Mouse (Mus musculus): ENCODE results near the gene Casq2. TPM values are rescaled to one million over a fixed set of nuclear protein-coding genes. Genes with fewer than 3 reads are reported as not detected.

The Casq2 gene
- polyA plus RNA-seq (2012; rRNA removed), result 0.31 and 0.89 TPM in 2 replicates
- polyA plus RNA-seq (2014; fragmentation: Nextera tagmentation; extraction: Ambion mirVana), result 0.49 and 0.88 TPM in 2 replicates

- Histone ChIP-seq H3K4me2 (ENCODE audit: low read depth) (no peak within 1 kb of the TSS), H3K9ac (replicated peaks) (no peak within 1 kb of the TSS), H3K9me3 (ENCODE audit: control insufficient read depth, low read length) (no peaks in the 10 kb centered on the region), H3K36me3 (replicated peaks; ENCODE audit: control insufficient read depth, insufficient read depth, low read depth) (no peaks in the 10 kb centered on the region), H3K27ac (no peak within 1 kb of the TSS), H3K27me3 (ENCODE audit: control insufficient read depth, insufficient read depth, low read length) (no peaks in the 10 kb centered on the region), H3K4me3 (ENCODE audit: insufficient read depth in 1 of 2, low read depth in 2 of 2, low read length in 2 of 2) (no peak within 1 kb of the TSS), H3K4me1 (replicated peaks; ENCODE audit: control insufficient read depth in 2 of 2, insufficient read depth in 2 of 2, low read length in 1 of 2) (no peaks in the 10 kb centered on the region)
- WGBS (ENCODE audit: insufficient replicate concordance), result 50% methylated on average over 4 of the region's 4 CpGs
- ATAC-seq (ENCODE audit: insufficient read depth) (no peak), DNase-seq (ENCODE audit: low read depth in 3 of 3, low spot score in 3 of 3) (no peak)
- TF ChIP-seq EP300 (IDR thresholded peaks at IDR 0.05; ENCODE audit: low read depth) (no peak), CTCF (IDR thresholded peaks at IDR 0.05; ENCODE audit: low read depth) (no peak)
Measured at GRCm38 (mm10) chr3:102086283-102086682, at the start of gene Casq2. Gene Casq2, plus strand, starts transcription at chr3:102086415.

GRCm38 (mm10) chr3:102037806-102038205, 48.4 kb upstream of the Casq2 start:
- Histone ChIP-seq H3K9ac (replicated peaks) (no peak overlapping the region), H3K4me2 (ENCODE audit: low read depth) (no peak overlapping the region), H3K4me1 (replicated peaks; ENCODE audit: control insufficient read depth in 2 of 2, insufficient read depth in 2 of 2, low read length in 1 of 2) (no peaks in the 10 kb centered on the region), H3K27ac (no peak overlapping the region), H3K9me3 (ENCODE audit: control insufficient read depth, low read length) (no peaks in the 10 kb centered on the region), H3K27me3 (ENCODE audit: control insufficient read depth, insufficient read depth, low read length) (no peaks in the 10 kb centered on the region), H3K36me3 (replicated peaks; ENCODE audit: control insufficient read depth, insufficient read depth, low read depth) (no peaks in the 10 kb centered on the region), H3K4me3 (ENCODE audit: insufficient read depth in 1 of 2, low read depth in 2 of 2, low read length in 2 of 2) (no peak overlapping the region)
- no peak for TF ChIP-seq EP300 (IDR thresholded peaks at IDR 0.05; ENCODE audit: low read depth)
- no peak for TF ChIP-seq CTCF (IDR thresholded peaks at IDR 0.05; ENCODE audit: low read depth)
- WGBS (ENCODE audit: insufficient replicate concordance), result 60% methylated on average over 5 of the region's 5 CpGs
- ATAC-seq (ENCODE audit: insufficient read depth) (no peak), DNase-seq (ENCODE audit: low read depth in 3 of 3, low spot score in 3 of 3) (no peak)

- no peak overlapping the region for H3K9ac ChIP-seq (replicated peaks)
- no peaks in the 10 kb centered on the region for H3K36me3 ChIP-seq (replicated peaks; ENCODE audit: control insufficient read depth, insufficient read depth, low read depth)
- no peak overlapping the region for H3K4me2 ChIP-seq (ENCODE audit: low read depth)
- H3K27ac ChIP-seq, result no peak overlapping the region
- no peak for DNase-seq (ENCODE audit: low read depth in 3 of 3, low spot score in 3 of 3)
- no peak for ATAC-seq (ENCODE audit: insufficient read depth)
- no peak overlapping the region for H3K4me3 ChIP-seq (ENCODE audit: insufficient read depth in 1 of 2, low read depth in 2 of 2, low read length in 2 of 2)
- H3K4me1 ChIP-seq (replicated peaks; ENCODE audit: control insufficient read depth in 2 of 2, insufficient read depth in 2 of 2, low read length in 1 of 2), result no peaks in the 10 kb centered on the region
- no peaks in the 10 kb centered on the region for H3K27me3 ChIP-seq (ENCODE audit: control insufficient read depth, insufficient read depth, low read length)
- no peaks in the 10 kb centered on the region for H3K9me3 ChIP-seq (ENCODE audit: control insufficient read depth, low read length)
- WGBS (ENCODE audit: insufficient replicate concordance), result 61% methylated on average over 6 of the region's 6 CpGs
- no peak for TF ChIP-seq EP300 (IDR thresholded peaks at IDR 0.05; ENCODE audit: low read depth)
- TF ChIP-seq CTCF (IDR thresholded peaks at IDR 0.05; ENCODE audit: low read depth), result no peak
Measured at GRCm38 (mm10) chr3:102038608-102039007, 47.6 kb upstream of the Casq2 start.

GRCm38 (mm10) chr3:102041632-102042031, 44.6 kb upstream of the Casq2 start:
- 59% methylated on average over 4 of the region's 4 CpGs for WGBS (ENCODE audit: insufficient replicate concordance)
- DNase-seq (ENCODE audit: low read depth in 3 of 3, low spot score in 3 of 3), result no peak
- Histone ChIP-seq H3K9me3 (ENCODE audit: control insufficient read depth, low read length) (no peaks in the 10 kb centered on the region), H3K27me3 (ENCODE audit: control insufficient read depth, insufficient read depth, low read length) (no peaks in the 10 kb centered on the region), H3K9ac (replicated peaks) (no peak overlapping the region), H3K36me3 (replicated peaks; ENCODE audit: control insufficient read depth, insufficient read depth, low read depth) (no peaks in the 10 kb centered on the region), H3K4me2 (ENCODE audit: low read depth) (no peak overlapping the region), H3K4me1 (replicated peaks; ENCODE audit: control insufficient read depth in 2 of 2, insufficient read depth in 2 of 2, low read length in 1 of 2) (no peaks in the 10 kb centered on the region), H3K4me3 (ENCODE audit: insufficient read depth in 1 of 2, low read depth in 2 of 2, low read length in 2 of 2) (no peak overlapping the region), H3K27ac (no peak overlapping the region)
- no peak for TF ChIP-seq CTCF (IDR thresholded peaks at IDR 0.05; ENCODE audit: low read depth)
- TF ChIP-seq EP300 (IDR thresholded peaks at IDR 0.05; ENCODE audit: low read depth), result no peak
- ATAC-seq (ENCODE audit: insufficient read depth), result no peak

- Histone ChIP-seq H3K27ac (no peak overlapping the region), H3K27me3 (ENCODE audit: control insufficient read depth, insufficient read depth, low read length) (no peaks in the 10 kb centered on the region), H3K4me2 (ENCODE audit: low read depth) (no peak overlapping the region), H3K9me3 (ENCODE audit: control insufficient read depth, low read length) (no peaks in the 10 kb centered on the region), H3K36me3 (replicated peaks; ENCODE audit: control insufficient read depth, insufficient read depth, low read depth) (no peaks in the 10 kb centered on the region), H3K4me1 (replicated peaks; ENCODE audit: control insufficient read depth in 2 of 2, insufficient read depth in 2 of 2, low read length in 1 of 2) (no peaks in the 10 kb centered on the region), H3K9ac (replicated peaks) (no peak overlapping the region), H3K4me3 (ENCODE audit: insufficient read depth in 1 of 2, low read depth in 2 of 2, low read length in 2 of 2) (no peak overlapping the region)
- DNase-seq (ENCODE audit: low read depth in 3 of 3, low spot score in 3 of 3) (no peak), ATAC-seq (ENCODE audit: insufficient read depth) (no peak)
- WGBS (ENCODE audit: insufficient replicate concordance), result 27% methylated on average over 3 of the region's 3 CpGs
- TF ChIP-seq EP300 (IDR thresholded peaks at IDR 0.05; ENCODE audit: low read depth), result no peak
- TF ChIP-seq CTCF (IDR thresholded peaks at IDR 0.05; ENCODE audit: low read depth), result peak; percentile 35
Measured at GRCm38 (mm10) chr3:102045071-102045470, 41.1 kb upstream of the Casq2 start.

Data from liver, embryonic 14.5 days (tissue).